8 mouse cellular contexts compared by ENCODE assay signal in genomic region chr3:142620956-142621562, GRCm38 (mm10). TPM values are rescaled to one million over a fixed set of nuclear protein-coding genes. Genes with fewer than 3 reads are reported as not detected.
DNase-seq lines count a peak whose midpoint lies in the region; ATAC-seq and TF ChIP-seq lines count a peak whose summit lies in the region.

No protein-coding gene starts in this region.

- H3K4me3 ChIP-seq in embryonic facial prominence, embryonic 14.5 days (ENCODE audit: low read depth, low read length), result no peak overlapping the region
- no peak overlapping the region; the same call in 1 of the 2 replicates for H3K4me3 ChIP-seq in lung, embryonic 14.5 days (ENCODE audit: low read depth, low read length)

- no peak overlapping the region for H3K9ac ChIP-seq in embryonic facial prominence, embryonic 14.5 days (ENCODE audit: low read depth, low read length)
- H3K9ac ChIP-seq in lung, embryonic 14.5 days, result no peak overlapping the region

- H3K27me3 ChIP-seq in embryonic facial prominence, embryonic 14.5 days (replicated peaks; ENCODE audit: control insufficient read depth, insufficient read depth, low read length), result no peaks in the 10 kb centered on the region
- no peaks in the 10 kb centered on the region for H3K27me3 ChIP-seq in lung, embryonic 14.5 days (ENCODE audit: insufficient read depth, low read length)

- H3K4me2 ChIP-seq in embryonic facial prominence, embryonic 14.5 days (ENCODE audit: low read depth, low read length), result peak overlapping the region; percentile 26
- H3K4me2 ChIP-seq in lung, embryonic 14.5 days, result peak overlapping the region; percentile 59

- no peaks in the 10 kb centered on the region for H3K36me3 ChIP-seq in embryonic facial prominence, embryonic 14.5 days (ENCODE audit: control insufficient read depth, insufficient read depth, low read length)
- H3K36me3 ChIP-seq in lung, embryonic 14.5 days (ENCODE audit: insufficient read depth), result no peaks in the 10 kb centered on the region

- TF ChIP-seq CTCF in lung, embryonic 14.5 days (IDR thresholded peaks at IDR 0.05; ENCODE audit: low read depth), result peak; percentile 43

- H3K27ac ChIP-seq in embryonic facial prominence, embryonic 14.5 days (replicated peaks; ENCODE audit: low read depth, low read length), result no peak overlapping the region
- peak overlapping the region; percentile 40; the same call in 1 of the 2 replicates for H3K27ac ChIP-seq in lung, embryonic 14.5 days (ENCODE audit: low read depth)

- DNase-seq in thymus, postnatal 0 days (ENCODE audit: low spot score), result peak; percentile 48
- DNase-seq in thymus, postnatal 36 days, result no peak
- peak; percentile 21 for DNase-seq in embryonic facial prominence, embryonic 14.5 days (ENCODE audit: low spot score)
- DNase-seq in lung, embryonic 14.5 days, result peak; percentile 34
- DNase-seq in ovary, postnatal 14 days (ENCODE audit: low spot score), result no peak
- no peak for DNase-seq in frontal cortex, postnatal 14 days (ENCODE audit: low spot score in 2 of 2)
- no peak for DNase-seq in cerebellum, postnatal 4 days (ENCODE audit: low spot score in 2 of 2)
- no peak for DNase-seq in gastrocnemius, postnatal 10 days

- no peaks in the 10 kb centered on the region for H3K9me3 ChIP-seq in embryonic facial prominence, embryonic 14.5 days (ENCODE audit: control insufficient read depth, low read length)
- H3K9me3 ChIP-seq in lung, embryonic 14.5 days (ENCODE audit: low read depth, low read length), result no peaks in the 10 kb centered on the region

- H3K4me1 ChIP-seq in embryonic facial prominence, embryonic 14.5 days (ENCODE audit: control insufficient read depth, insufficient read depth, low read length), result no peaks in the 10 kb centered on the region
- no peaks in the 10 kb centered on the region for H3K4me1 ChIP-seq in lung, embryonic 14.5 days (ENCODE audit: insufficient read depth)

- no peak for ATAC-seq in embryonic facial prominence, embryonic 14.5 days (ENCODE audit: low read depth)
- ATAC-seq in lung, embryonic 14.5 days (ENCODE audit: insufficient read depth), result no peak

- WGBS in embryonic facial prominence, embryonic 14.5 days, result 54% methylated on average over 3 of the region's 3 CpGs
- 45% methylated on average over 3 of the region's 3 CpGs for WGBS in lung, embryonic 14.5 days

RNA-seq across cellular contexts. Expression of gene Gbp2, which starts 0.7 kb away (rescaled TPM):
- polyA plus RNA-seq in thymus, postnatal 0 days (2015; fragmentation: Nextera tagmentation; extraction: Ambion mirVana), result 19.3 and 19.6 TPM in 2 replicates
- polyA plus RNA-seq in embryonic facial prominence, embryonic 14.5 days (2014; fragmentation: Nextera tagmentation; extraction: Ambion mirVana), result 1.6 and 1.8 TPM in 2 replicates
- polyA plus RNA-seq in lung, embryonic 14.5 days (2014; fragmentation: Nextera tagmentation; extraction: Ambion mirVana), result 1.8 and 2.8 TPM in 2 replicates
- total RNA-seq in gastrocnemius, postnatal 10 days (2021), result 1 to 10 TPM; 3.7 to 4.5 TPM

RNA-seq across cellular contexts. Expression of gene Gbp2b, which starts 26.4 kb away (rescaled TPM):
- 0.04 TPM in 2 replicates for polyA plus RNA-seq in thymus, postnatal 0 days (2015; fragmentation: Nextera tagmentation; extraction: Ambion mirVana)
- 0.06 TPM in 1 of 2 replicates, not detected in the other for polyA plus RNA-seq in embryonic facial prominence, embryonic 14.5 days (2014; fragmentation: Nextera tagmentation; extraction: Ambion mirVana)
- polyA plus RNA-seq in lung, embryonic 14.5 days (2014; fragmentation: Nextera tagmentation; extraction: Ambion mirVana), result not detected in 2 replicates
- not detected for total RNA-seq in gastrocnemius, postnatal 10 days (2021)

Comparison
In these comparisons a context has a peak if more than half of its experiments do, and no peak if none do; other contexts are left out.
1. DNase-seq: peak in thymus, postnatal 0 days (single experiment), embryonic facial prominence, embryonic 14.5 days (single experiment) and lung, embryonic 14.5 days (single experiment); none in thymus, postnatal 36 days (0 of 2), ovary, postnatal 14 days (single experiment), frontal cortex, postnatal 14 days (0 of 2), cerebellum, postnatal 4 days (0 of 2) and gastrocnemius, postnatal 10 days (single experiment).